Mouse (Mus musculus): ENCODE results near the gene Polr2l. TPM values are rescaled to one million over a fixed set of nuclear protein-coding genes. Genes with fewer than 3 reads are reported as not detected.

Polr2l gene
- polyA plus RNA-seq, 1 experiment, result 28.8 TPM

GRCm38 (mm10) chr7:141477578-141478269 is 2.8 kb upstream of the Polr2l start:
- Histone ChIP-seq H3K27ac (replicated peaks; ENCODE audit: low read depth, low read length) (peak overlapping the region; percentile 100), H3K4me3 (ENCODE audit: insufficient read depth, low read depth, low read length) (peak overlapping the region; percentile 92), H3K4me1 (ENCODE audit: control insufficient read depth, insufficient read depth, insufficient read length, low read length) (peaks cover 18% of the 10 kb centered on the region)

- Histone ChIP-seq H3K4me1 (ENCODE audit: control insufficient read depth, insufficient read depth, insufficient read length, low read length) (peaks cover 12% of the 10 kb centered on the region; the same call in 1 of the 2 replicates), H3K27ac (replicated peaks; ENCODE audit: low read depth, low read length) (peak overlapping the region; percentile 100), H3K4me3 (ENCODE audit: insufficient read depth, low read depth, low read length) (peak overlapping the region; percentile 92)
Observed at GRCm38 (mm10) chr7:141476981-141477370, 2.0 kb upstream of the Polr2l start.

- Histone ChIP-seq H3K4me3 (ENCODE audit: insufficient read depth, low read depth, low read length) (peak overlapping the region; percentile 92), H3K27ac (replicated peaks; ENCODE audit: low read depth, low read length) (peak overlapping the region; percentile 100), H3K4me1 (ENCODE audit: control insufficient read depth, insufficient read depth, insufficient read length, low read length) (peaks cover 12% of the 10 kb centered on the region; the same call in 1 of the 2 replicates)
Observed at GRCm38 (mm10) chr7:141476226-141476980, 1.5 kb upstream of the Polr2l start.

- peak overlapping the region; percentile 100 for H3K27ac ChIP-seq (replicated peaks; ENCODE audit: low read depth, low read length)
- H3K4me3 ChIP-seq (ENCODE audit: insufficient read depth, low read depth, low read length), result peak overlapping the region; percentile 92
- peaks cover 12% of the 10 kb centered on the region; the same call in 1 of the 2 replicates for H3K4me1 ChIP-seq (ENCODE audit: control insufficient read depth, insufficient read depth, insufficient read length, low read length)
Observed at GRCm38 (mm10) chr7:141475805-141476158, 850 bp upstream of the Polr2l start.

GRCm38 (mm10) chr7:141474160-141474559 is 772 bp downstream of the Polr2l start:
- peaks cover 12% of the 10 kb centered on the region; the same call in 1 of the 2 replicates for H3K4me1 ChIP-seq (ENCODE audit: control insufficient read depth, insufficient read depth, insufficient read length, low read length)

GRCm38 (mm10) chr7:141472763-141473162 is 2.2 kb downstream of the Polr2l start:
- Histone ChIP-seq H3K27ac (replicated peaks; ENCODE audit: low read depth, low read length) (no peak overlapping the region), H3K4me3 (ENCODE audit: insufficient read depth, low read depth, low read length) (no peak overlapping the region), H3K4me1 (ENCODE audit: control insufficient read depth, insufficient read depth, insufficient read length, low read length) (peaks cover 7% of the 10 kb centered on the region; the same call in 1 of the 2 replicates)

More at GRCm38 (mm10) chr7:141474160-141474559, 772 bp downstream of the Polr2l start:
- no peak overlapping the region for H3K27ac ChIP-seq (replicated peaks; ENCODE audit: low read depth, low read length)
- H3K4me3 ChIP-seq (ENCODE audit: insufficient read depth, low read depth, low read length), result peak overlapping the region; percentile 92

- H3K4me1 ChIP-seq (ENCODE audit: control insufficient read depth, insufficient read depth, insufficient read length, low read length), result peaks cover 4% of the 10 kb centered on the region; the same call in 1 of the 2 replicates
- 0 out of 2 replicates have a peak overlapping the region, but pooled peaks have one; percentile 10 for H3K27ac ChIP-seq (replicated peaks; ENCODE audit: low read depth, low read length)
Observed at GRCm38 (mm10) chr7:141472226-141472625, 2.7 kb downstream of the Polr2l start.

GRCm38 (mm10) chr7:141471236-141471635 is 3.7 kb downstream of the Polr2l start:
- Histone ChIP-seq H3K4me1 (ENCODE audit: control insufficient read depth, insufficient read depth, insufficient read length, low read length) (peaks cover 8% of the 10 kb centered on the region), H3K27ac (replicated peaks; ENCODE audit: low read depth, low read length) (no peak overlapping the region), H3K4me3 (ENCODE audit: insufficient read depth, low read depth, low read length) (no peak overlapping the region)

More at GRCm38 (mm10) chr7:141472226-141472625, 2.7 kb downstream of the Polr2l start:
- H3K4me3 ChIP-seq (ENCODE audit: insufficient read depth, low read depth, low read length), result no peak overlapping the region

- Histone ChIP-seq H3K4me1 (ENCODE audit: control insufficient read depth, insufficient read depth, insufficient read length, low read length) (peaks cover 8% of the 10 kb centered on the region), H3K27ac (replicated peaks; ENCODE audit: low read depth, low read length) (no peak overlapping the region), H3K4me3 (ENCODE audit: insufficient read depth, low read depth, low read length) (no peak overlapping the region)
Observed at GRCm38 (mm10) chr7:141470637-141470944, 4.3 kb downstream of the Polr2l start.

GRCm38 (mm10) chr7:141469901-141470636 is 4.9 kb downstream of the Polr2l start:
- H3K4me3 ChIP-seq (ENCODE audit: insufficient read depth, low read depth, low read length), result no peak overlapping the region
- peaks cover 8% of the 10 kb centered on the region for H3K4me1 ChIP-seq (ENCODE audit: control insufficient read depth, insufficient read depth, insufficient read length, low read length)
- no peak overlapping the region for H3K27ac ChIP-seq (replicated peaks; ENCODE audit: low read depth, low read length)

GRCm38 (mm10) chr7:141469352-141469751 is 5.6 kb downstream of the Polr2l start:
- Histone ChIP-seq H3K4me3 (ENCODE audit: insufficient read depth, low read depth, low read length) (peak overlapping the region; percentile 99; the same call in 1 of the 2 replicates), H3K27ac (replicated peaks; ENCODE audit: low read depth, low read length) (peak overlapping the region; percentile 96), H3K4me1 (ENCODE audit: control insufficient read depth, insufficient read depth, insufficient read length, low read length) (peaks cover 8% of the 10 kb centered on the region)

- peaks cover 5% of the 10 kb centered on the region; the same call in 1 of the 2 replicates for H3K4me1 ChIP-seq (ENCODE audit: control insufficient read depth, insufficient read depth, insufficient read length, low read length)
- peak overlapping the region; percentile 99 for H3K4me3 ChIP-seq (ENCODE audit: insufficient read depth, low read depth, low read length)
- peak overlapping the region; percentile 96 for H3K27ac ChIP-seq (replicated peaks; ENCODE audit: low read depth, low read length)
Observed at GRCm38 (mm10) chr7:141468522-141469211, 6.3 kb downstream of the Polr2l start.

GRCm38 (mm10) chr7:141468164-141468521 is 6.8 kb downstream of the Polr2l start:
- Histone ChIP-seq H3K27ac (replicated peaks; ENCODE audit: low read depth, low read length) (peak overlapping the region; percentile 96), H3K4me3 (ENCODE audit: insufficient read depth, low read depth, low read length) (peak overlapping the region; percentile 99), H3K4me1 (ENCODE audit: control insufficient read depth, insufficient read depth, insufficient read length, low read length) (peaks cover 5% of the 10 kb centered on the region; the same call in 1 of the 2 replicates)

GRCm38 (mm10) chr7:141467230-141468030 is 7.5 kb downstream of the Polr2l start, which contains the start of gene Cd151:
TSS of gene Cd151 (plus strand) at chr7:141467392.
- H3K27ac ChIP-seq (replicated peaks; ENCODE audit: low read depth, low read length), result peak within 1 kb of the TSS; percentile 96
- H3K4me1 ChIP-seq (ENCODE audit: control insufficient read depth, insufficient read depth, insufficient read length, low read length), result peaks cover 5% of the 10 kb centered on the region; the same call in 1 of the 2 replicates
- peak within 1 kb of the TSS; percentile 99 for H3K4me3 ChIP-seq (ENCODE audit: insufficient read depth, low read depth, low read length)

All from brown adipose tissue, adult 24 weeks (tissue).